Mouse (Mus musculus) G1E (cell line): Measurements from ENCODE around the gene Gm36028. TPM values are rescaled to one million over a fixed set of nuclear protein-coding genes. Genes with fewer than 3 reads are reported as not detected.

ENCODE experiments used
- ATAC-seq: 2 replicates; pipeline ENCODE4 v1.8.0; 2016; ENCODE audit warnings: mild to moderate bottlenecking; ENCODE audit not compliant: insufficient number of reproducible peaks, poor library complexity, low FRiP score, severe bottlenecking; ENCODE audit errors: extremely low read depth
- DNase-seq: peaks from one replicate; pipeline ENCODE4 v3.0.0; 2012; ENCODE audit warnings: low spot score
- H3K27me3 ChIP-seq: 2 replicates; pipeline ENCODE4 v1.6.1; 2012; ENCODE audit warnings: mild to moderate bottlenecking, low read length, inconsistent platforms; ENCODE audit not compliant: insufficient read depth
- H3K36me3 ChIP-seq: replicated peaks from 2 replicates; pipeline ENCODE3; 2012; ENCODE audit warnings: mild to moderate bottlenecking, inconsistent platforms
- H3K4me1 ChIP-seq: 2 replicates; pipeline ENCODE4 v1.6.1; 2012; ENCODE audit warnings: low read depth, low read length, inconsistent platforms, mixed read lengths; ENCODE audit not compliant: insufficient read depth
- H3K4me3 ChIP-seq: 2 replicates; pipeline ENCODE4 v1.5.1; 2012; ENCODE audit warnings: low read depth, mild to moderate bottlenecking, inconsistent platforms, low read length, moderate library complexity, mixed read lengths
- H3K9me3 ChIP-seq: replicated peaks from 2 replicates; pipeline ENCODE4 v1.6.1; 2012; ENCODE audit warnings: inconsistent platforms
- CTCF ChIP-seq: IDR thresholded peaks from 2 replicates; pipeline ENCODE4 v1.5.1; 2012; ENCODE audit warnings: low read depth, low read length, inconsistent platforms, mixed read lengths
- GATA1 ChIP-seq: IDR thresholded peaks from 2 replicates; pipeline ENCODE4 v1.6.1; 2012; ENCODE audit warnings: borderline replicate concordance, low read length, inconsistent platforms, mixed read lengths
- GATA2 ChIP-seq: IDR thresholded peaks from 2 replicates; pipeline ENCODE4 v1.6.1; 2012; ENCODE audit warnings: low read depth, low read length, inconsistent platforms, borderline replicate concordance
- POLR2AphosphoS5 ChIP-seq: IDR thresholded peaks from 2 replicates; pipeline ENCODE4 v1.6.1; 2012; ENCODE audit warnings: low read depth, low read length, inconsistent platforms; ENCODE audit not compliant: insufficient replicate concordance
- TAL1 ChIP-seq: conservative IDR thresholded peaks from 2 replicates; pipeline ENCODE4 v1.6.1; 2012; ENCODE audit warnings: low read depth, low read length, inconsistent platforms, mixed read lengths
- polyA plus RNA-seq: library from polyadenylated mRNA; stranded (reverse); fragments of >175 nt; gene quantifications from 2 replicates; pipeline ENCODE4 v1.2.3, GENCODE M21; 2012
- total RNA-seq, 2 experiments: library from RNA; stranded (forward) in 1 of 2; stranded (reverse) in 1 of 2; fragments of 200-1000 nt in 1 of 2; fragments of >200 nt in 1 of 2; fragmentation: Nextera tagmentation in 1 of 2; gene quantifications; 2 replicates each; pipeline ENCODE4 v1.2.3; 2014 to 2017

Gene Gm36028
- total RNA-seq (2014; fragmentation: Nextera tagmentation) = not detected in 2 replicates
- total RNA-seq (2017) = 0.12 and 0.16 TPM in 2 replicates
- not detected in 2 replicates for polyA plus RNA-seq

DNA sequence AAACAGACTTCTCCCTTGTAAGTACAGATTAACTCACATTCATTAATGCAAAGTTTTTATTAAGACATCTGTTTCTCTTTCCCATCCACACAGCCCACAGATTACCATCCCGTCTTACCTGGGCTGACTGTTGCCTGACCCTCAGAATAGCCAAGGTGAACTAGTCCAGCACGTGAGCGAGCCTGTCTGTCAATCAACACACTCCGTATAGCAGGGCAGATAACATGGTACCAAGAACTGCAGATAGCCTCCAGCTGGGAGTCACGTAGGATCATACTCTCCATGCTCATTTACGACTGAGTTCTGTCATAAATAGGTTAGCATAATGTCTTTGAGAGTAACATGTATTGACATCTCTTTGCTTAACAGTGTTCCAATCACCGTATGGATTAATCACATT lies at the start of gene Gm36028:
Gm36028 (minus strand) TSS at position 118 of the 400 bp plus-strand sequence.
- TF ChIP-seq GATA2 (no peak), CTCF (no peak), TAL1 (no peak), GATA1 (no peak), POLR2AphosphoS5 (no peak)
- Histone ChIP-seq H3K27me3 (peaks cover 23% of the 10 kb centered on the region), H3K36me3 (no peaks in the 10 kb centered on the region), H3K4me1 (peaks cover 4% of the 10 kb centered on the region), H3K9me3 (0 out of 2 replicates have a peak, but pooled peaks cover 2% of the 10 kb centered on the region), H3K4me3 (no peak within 1 kb of the TSS)
- no peak for DNase-seq
- no peak for ATAC-seq

DNA sequence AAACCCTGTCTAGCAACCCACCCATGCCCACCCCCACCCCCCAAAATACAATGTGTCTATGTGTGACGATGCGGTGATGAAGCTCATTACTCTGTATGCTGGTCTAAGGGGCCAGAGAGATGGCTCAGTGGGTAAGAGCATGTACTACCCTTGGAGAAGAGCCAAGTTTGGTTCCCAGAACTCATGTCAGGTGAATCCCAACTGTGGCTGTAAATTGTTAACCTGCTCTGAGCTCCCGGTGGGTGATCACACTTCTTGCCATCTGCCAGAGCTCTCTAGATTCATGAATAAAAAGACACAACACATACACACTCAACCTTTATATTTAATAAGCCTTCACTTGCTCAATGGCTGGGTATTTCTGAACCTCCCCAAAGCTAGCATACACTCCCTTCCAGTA lies 45.5 kb upstream of the Gm36028 start:
- TF ChIP-seq GATA2 (no peak), GATA1 (no peak), TAL1 (no peak)
- no peaks in the 10 kb centered on the region for H3K4me1 ChIP-seq
- ATAC-seq (no peak), DNase-seq (no peak)
- H3K36me3 ChIP-seq = no peaks in the 10 kb centered on the region
- H3K27me3 ChIP-seq = peaks cover 17% of the 10 kb centered on the region
- no peaks in the 10 kb centered on the region for H3K9me3 ChIP-seq
- H3K4me3 ChIP-seq = no peak overlapping the region

DNA sequence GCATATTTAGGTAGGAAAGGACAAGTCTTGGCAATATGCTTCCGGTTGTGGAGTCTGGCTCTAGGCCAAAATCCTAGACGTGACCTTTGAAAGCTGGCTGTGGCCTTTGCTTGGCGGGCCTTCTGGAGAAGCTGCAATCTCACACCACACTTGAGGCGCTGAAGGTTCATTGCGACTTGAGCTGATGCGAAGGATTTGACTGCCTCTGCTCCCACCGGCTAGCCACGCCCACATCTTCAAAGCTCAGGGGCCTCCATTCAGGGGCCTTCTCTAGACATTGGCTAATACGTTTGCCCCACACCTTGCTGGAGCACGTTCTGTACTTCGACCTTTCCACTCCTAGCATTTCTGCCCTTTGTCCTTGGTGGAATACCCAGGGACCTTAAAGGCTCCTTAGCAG lies 40.4 kb upstream of the Gm36028 start:
- Histone ChIP-seq H3K27me3 (peaks cover 19% of the 10 kb centered on the region), H3K36me3 (no peaks in the 10 kb centered on the region), H3K4me1 (no peaks in the 10 kb centered on the region), H3K4me3 (no peak overlapping the region), H3K9me3 (no peaks in the 10 kb centered on the region)
- TF ChIP-seq GATA2 (no peak), TAL1 (no peak), CTCF (no peak), GATA1 (no peak), POLR2AphosphoS5 (no peak)
- DNase-seq = no peak
- no peak for ATAC-seq

DNA sequence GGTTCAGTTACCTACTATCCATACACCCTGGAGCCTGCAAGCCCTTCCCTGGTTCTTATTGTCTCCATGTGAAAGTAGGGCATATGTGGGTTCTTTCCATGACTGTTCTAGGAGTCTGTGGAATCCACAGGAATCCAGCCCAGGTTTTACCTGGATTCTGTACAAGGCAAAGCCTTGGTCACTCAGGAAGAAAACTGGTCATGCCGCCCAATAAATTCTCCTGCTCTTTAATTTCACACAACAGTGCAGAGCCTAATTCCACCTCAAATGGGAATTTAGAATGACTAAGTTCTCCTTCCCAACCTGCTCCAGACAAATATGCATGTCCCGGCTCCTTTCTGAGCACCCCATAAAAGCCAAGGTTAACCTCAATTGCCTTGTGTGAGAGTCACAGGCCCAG lies 38.4 kb upstream of the Gm36028 start:
- ATAC-seq (no peak), DNase-seq (no peak)
- Histone ChIP-seq H3K4me3 (no peak overlapping the region), H3K4me1 (peaks cover 5% of the 10 kb centered on the region; the same call in 1 of the 2 replicates), H3K9me3 (no peaks in the 10 kb centered on the region), H3K27me3 (peaks cover 13% of the 10 kb centered on the region), H3K36me3 (no peaks in the 10 kb centered on the region)
- TF ChIP-seq CTCF (no peak), TAL1 (no peak), POLR2AphosphoS5 (no peak), GATA2 (no peak), GATA1 (no peak)

DNA sequence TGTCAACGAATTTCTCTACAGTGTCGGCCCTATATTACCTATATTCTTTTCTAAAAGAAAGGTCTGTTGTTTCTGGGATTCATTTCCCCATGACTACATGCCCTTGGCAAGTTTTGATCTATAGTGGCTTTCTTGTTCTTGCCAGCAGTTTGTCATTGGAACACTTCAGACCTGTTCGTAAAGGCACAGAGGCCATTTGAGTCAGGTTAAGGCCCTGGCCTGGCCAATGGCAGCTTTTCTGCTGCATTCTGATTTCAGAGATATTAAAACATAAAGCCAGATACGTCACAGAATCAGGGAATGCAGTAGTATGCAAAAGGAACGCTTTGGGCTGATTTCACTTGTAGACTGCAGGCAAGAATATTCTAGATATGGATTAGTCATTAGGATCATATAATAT lies 37.8 kb upstream of the Gm36028 start:
- DNase-seq = no peak
- Histone ChIP-seq H3K36me3 (no peaks in the 10 kb centered on the region), H3K9me3 (no peaks in the 10 kb centered on the region), H3K4me3 (no peak overlapping the region), H3K4me1 (peaks cover 5% of the 10 kb centered on the region; the same call in 1 of the 2 replicates), H3K27me3 (peaks cover 11% of the 10 kb centered on the region)
- ATAC-seq = no peak
- TF ChIP-seq TAL1 (no peak), POLR2AphosphoS5 (no peak), CTCF (no peak), GATA1 (no peak), GATA2 (no peak)

DNA sequence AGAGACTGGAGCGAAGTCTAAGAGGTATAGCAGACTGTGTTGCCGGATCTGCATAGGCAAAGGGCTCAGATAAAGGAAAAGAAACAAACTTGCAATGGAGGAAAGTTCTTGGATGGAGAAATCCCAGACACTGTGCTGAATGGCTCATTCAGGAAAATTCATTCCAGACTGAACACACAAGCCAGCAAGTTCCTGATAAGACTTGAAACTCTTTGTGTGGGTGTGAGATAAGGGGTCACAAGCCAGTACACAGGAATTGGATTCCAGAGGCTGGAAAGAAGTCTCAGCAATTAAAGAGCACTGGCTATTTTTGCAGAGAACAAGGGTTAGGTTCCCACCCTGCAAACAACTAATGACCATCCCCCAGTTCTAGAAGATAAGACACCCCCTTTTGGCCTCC lies 33.0 kb upstream of the Gm36028 start:
- no peak for TF ChIP-seq POLR2AphosphoS5
- TF ChIP-seq CTCF = no peak
- no peak for TF ChIP-seq GATA1
- no peak for TF ChIP-seq TAL1
- no peak for TF ChIP-seq GATA2
- no peak; the same call in 1 of the 2 replicates for ATAC-seq
- no peak for DNase-seq

DNA sequence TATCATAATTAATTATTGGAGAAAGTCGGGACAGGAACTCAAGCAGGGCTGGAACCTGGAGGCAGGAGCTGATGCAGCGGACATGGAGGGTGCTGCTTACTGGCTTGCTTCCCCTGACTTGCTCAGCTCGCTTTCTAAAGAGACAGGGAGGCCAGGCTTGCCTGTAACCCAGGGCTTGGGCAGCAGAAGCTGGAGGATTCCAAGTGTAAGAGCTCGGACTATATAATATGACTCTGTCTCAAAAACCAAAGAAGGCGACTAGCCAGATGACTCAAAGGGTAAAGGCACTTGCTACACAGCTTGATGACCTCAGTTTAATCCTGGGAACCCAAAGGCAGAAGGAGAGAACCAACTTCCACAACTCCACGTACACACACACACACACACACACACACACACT lies 32.4 kb upstream of the Gm36028 start:
- peaks cover 14% of the 10 kb centered on the region for H3K4me1 ChIP-seq
- DNase-seq (no peak), ATAC-seq (no peak)
- H3K4me3 ChIP-seq = no peak overlapping the region
- no peak for TF ChIP-seq POLR2AphosphoS5
- no peak for TF ChIP-seq GATA2
- TF ChIP-seq GATA1 = no peak
- peaks cover 8% of the 10 kb centered on the region for H3K36me3 ChIP-seq
- H3K9me3 ChIP-seq = no peaks in the 10 kb centered on the region
- H3K27me3 ChIP-seq = 0 out of 2 replicates have a peak, but pooled peaks cover 2% of the 10 kb centered on the region

More for the DNA sequence above, 33.0 kb upstream of the Gm36028 start:
- Histone ChIP-seq H3K36me3 (peaks cover 5% of the 10 kb centered on the region), H3K9me3 (no peaks in the 10 kb centered on the region), H3K4me3 (no peak overlapping the region), H3K27me3 (0 out of 2 replicates have a peak, but pooled peaks cover 6% of the 10 kb centered on the region), H3K4me1 (peaks cover 14% of the 10 kb centered on the region)
